Mouse (Mus musculus): ENCODE data around the gene Pdcd5.

DNA sequence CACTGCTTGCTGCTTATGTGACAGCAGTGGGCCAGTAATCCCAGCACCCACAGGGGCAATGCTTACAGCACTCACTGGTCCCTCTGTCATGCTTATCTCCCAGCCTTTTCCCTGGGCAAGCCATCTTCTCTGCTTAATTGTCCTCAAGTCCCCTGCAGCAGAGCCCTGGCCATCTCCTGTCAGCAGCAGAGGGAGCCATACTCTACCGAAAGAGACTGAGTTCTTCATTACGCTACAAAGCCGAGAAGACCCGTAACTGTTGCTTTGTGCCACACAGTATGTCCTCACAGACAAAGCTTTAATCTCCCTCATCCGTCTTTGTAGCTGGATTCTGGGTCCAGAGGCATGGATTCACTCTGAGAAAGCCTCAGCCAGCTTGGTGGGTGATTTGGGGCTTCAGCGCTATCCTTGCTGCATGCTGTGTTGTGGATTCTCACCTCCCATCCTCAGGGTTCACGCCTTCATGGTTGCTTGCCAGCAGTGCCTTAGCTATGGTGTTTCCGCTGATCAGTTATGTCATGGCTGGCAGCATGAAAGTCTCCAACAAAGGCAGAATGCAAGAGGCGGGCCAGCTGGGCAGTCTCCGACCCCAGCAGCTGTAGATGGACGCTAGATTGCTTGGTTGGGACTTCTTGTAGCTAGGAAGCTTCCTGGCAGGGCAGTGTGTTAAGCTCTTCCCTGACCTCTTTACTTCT is 3.5 kb upstream of the Pdcd5 start:
- TF ChIP-seq CTCF (IDR thresholded peaks at IDR 0.05; ENCODE audit: low read depth, low read length) (no peak), GATA1 (IDR thresholded peaks at IDR 0.05; ENCODE audit: borderline replicate concordance, low read length) (no peak)

Measured in G1E (cell line).